Mouse (Mus musculus) adrenal gland, adult 8-10 months (tissue): Measurements from ENCODE around the gene Prmt6. TPM values are rescaled to one million over a fixed set of nuclear protein-coding genes. Genes with fewer than 3 reads are reported as not detected.

Experiments used
- DNase-seq: peaks from one replicate; pipeline ENCODE4 v3.0.0; 2022
- total RNA-seq, 4 experiments: library from RNA; stranded (reverse); gene quantifications; 2 replicates each; pipeline ENCODE4 v1.2.4; 2022

Gene Prmt6
- total RNA-seq, result 10 to 100 TPM; 11.3 to 13.0 (median 12.6) TPM

- DNase-seq, result peak; percentile 88
These were observed at the start of gene Prmt6 for GRCm38 (mm10) chr3:110250839-110251700. TSS of gene Prmt6 (minus strand) at chr3:110250998.

GRCm38 (mm10) chr3:110290485-110291045 lies 39.8 kb upstream of the Prmt6 start:
- no peak for DNase-seq

GRCm38 (mm10) chr3:110282651-110283050 lies 31.9 kb upstream of the Prmt6 start:
- DNase-seq, result no peak

GRCm38 (mm10) chr3:110267790-110268189 lies 17.0 kb upstream of the Prmt6 start:
- DNase-seq, result no peak

GRCm38 (mm10) chr3:110253105-110253504 lies 2.3 kb upstream of the Prmt6 start:
- DNase-seq, result no peak

- peak; percentile 56 for DNase-seq
These were observed 633 bp downstream of the Prmt6 start for GRCm38 (mm10) chr3:110249891-110250838.

GRCm38 (mm10) chr3:110236819-110237463 lies 13.9 kb downstream of the Prmt6 start:
- no peak for DNase-seq

Other genes with a start within 250 kb of the Prmt6 start
- gene Ntng1, start 107.0 kb downstream of the Prmt6 start, total RNA-seq, result 1 to 10 TPM; 2.5 to 4.9 (median 3.4) TPM